Mouse (Mus musculus): ENCODE measurements around the gene Ovol1.

DNA sequence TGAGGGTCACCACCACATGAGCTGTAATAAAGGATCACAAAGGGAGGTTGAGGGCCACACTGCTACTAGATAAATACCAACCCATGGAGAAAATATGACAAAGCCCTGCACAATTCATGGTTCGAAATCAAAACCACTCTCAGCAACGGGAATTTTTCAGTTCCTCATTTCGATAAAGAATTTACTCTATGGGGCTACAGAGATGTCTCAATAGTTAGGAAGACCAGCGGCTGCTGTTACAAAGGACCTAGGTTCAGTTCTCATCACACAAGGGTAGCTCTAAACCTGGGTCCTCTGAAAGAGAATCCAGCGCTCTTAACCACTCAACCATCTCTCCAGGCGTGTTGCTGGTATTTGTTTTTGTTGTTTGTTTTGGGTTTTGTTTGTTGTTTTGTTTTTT lies 31.4 kb upstream of the Ovol1 start:
- no peak for TF ChIP-seq CTCF (IDR thresholded peaks at IDR 0.05; ENCODE audit: borderline replicate concordance, insufficient read depth, low read depth, low read length)
- no peak for TF ChIP-seq POLR2A (IDR thresholded peaks at IDR 0.05; ENCODE audit: borderline replicate concordance, insufficient read depth, low read length)

All from cerebellum, adult 2 months (tissue).